Mouse (Mus musculus) liver, postnatal 0 days (tissue): ENCODE measurements around the gene Ints11. TPM values are rescaled to one million over a fixed set of nuclear protein-coding genes. Genes with fewer than 3 reads are reported as not detected.

ENCODE experiments used
- ATAC-seq: fragments of 200-750 bp; cut with Nextera tagmentation; 2 replicates; pipeline ENCODE4 v1.8.0; 2017; ENCODE audit warnings: mild to moderate bottlenecking, moderate library complexity
- DNase-seq: peaks from one replicate; pipeline ENCODE4 v3.0.0-alpha.2; 2016
- H3K27ac ChIP-seq: fragments of 300-500 bp; sonication (generic); 2 replicates; pipeline ENCODE4 v1.5.1; 2014; ENCODE audit warnings: antibody characterized with exemption, moderate library complexity, mild to moderate bottlenecking, low read depth
- H3K27me3 ChIP-seq: fragments of 300-500 bp; sonication (generic); 2 replicates; pipeline ENCODE4 v1.6.1; 2014; ENCODE audit warnings: low read length, control low read depth, mixed read lengths; ENCODE audit not compliant: insufficient read depth
- H3K36me3 ChIP-seq: fragments of 300-500 bp; sonication (generic); replicated peaks from 2 replicates; pipeline ENCODE4 v1.6.1; 2014; ENCODE audit warnings: mild to moderate bottlenecking, control low read depth, low read length, moderate library complexity, mixed read lengths; ENCODE audit not compliant: insufficient read depth
- H3K4me1 ChIP-seq: fragments of 300-500 bp; sonication (generic); 2 replicates; pipeline ENCODE4 v1.6.1; 2014; ENCODE audit warnings: antibody characterized with exemption, mild to moderate bottlenecking, control low read depth; ENCODE audit not compliant: insufficient read depth
- H3K4me2 ChIP-seq: fragments of 300-500 bp; sonication (generic); 2 replicates; pipeline ENCODE4 v1.6.1; 2014; ENCODE audit warnings: low read depth, mild to moderate bottlenecking, low read length, moderate library complexity, mixed read lengths
- H3K4me3 ChIP-seq: fragments of 300-500 bp; sonication (generic); 2 replicates; pipeline ENCODE4 v1.5.1; 2014; ENCODE audit warnings: low read depth, low read length
- H3K9ac ChIP-seq: fragments of 300-500 bp; sonication (generic); replicated peaks from 2 replicates; pipeline ENCODE4 v1.6.1; 2014; ENCODE audit warnings: mild to moderate bottlenecking, moderate library complexity
- H3K9me3 ChIP-seq: fragments of 300-500 bp; sonication (generic); 2 replicates; pipeline ENCODE4 v1.6.1; 2016; ENCODE audit warnings: mild to moderate bottlenecking, control low read depth, low read length, mixed read lengths
- CTCF ChIP-seq: sonication (generic); IDR thresholded peaks from 2 replicates; pipeline ENCODE4 v1.5.1; 2016; ENCODE audit warnings: antibody characterized with exemption, low read depth
- EP300 ChIP-seq: IDR thresholded peaks from 2 replicates; pipeline ENCODE4 v1.6.1; 2016; ENCODE audit warnings: antibody characterized with exemption, low read depth, mild to moderate bottlenecking
- WGBS: fragments of 180-500 bp; shearing (Covaris S2); extraction: QIAGEN DNeasy Blood & Tissue Kit; methylation state at CpG from one replicate; pipeline ENCODE4 v1.1.7; 2014; ENCODE audit not compliant: insufficient replicate concordance; 5-methylcytosine and 5-hydroxymethylcytosine counted together
- polyA plus RNA-seq: library from polyadenylated mRNA; unstranded; fragments of >200 nt; fragmentation: Nextera tagmentation; extraction: Ambion mirVana; gene quantifications from 2 replicates; pipeline ENCODE4 v1.2.1, GENCODE M21; 2015

Ints11 gene
- polyA plus RNA-seq, 1 experiment from 2014 or later = 17.4 TPM

GRCm38 (mm10) chr4:155898318-155898717 lies 29.0 kb downstream of the Ints11 start:
- peaks cover 25% of the 10 kb centered on the region for H3K4me1 ChIP-seq
- no peak overlapping the region for H3K4me2 ChIP-seq
- ATAC-seq (no peak), DNase-seq (no peak)
- H3K36me3 ChIP-seq = peaks cover 43% of the 10 kb centered on the region
- 94% methylated on average over 2 of the region's 2 CpGs for WGBS
- no peak for TF ChIP-seq CTCF
- TF ChIP-seq EP300 = no peak
- no peak overlapping the region for H3K9ac ChIP-seq
- no peaks in the 10 kb centered on the region for H3K27me3 ChIP-seq
- H3K4me3 ChIP-seq = no peak overlapping the region
- H3K27ac ChIP-seq = no peak overlapping the region
- no peaks in the 10 kb centered on the region for H3K9me3 ChIP-seq

- no peak for ATAC-seq
- 86% methylated on average over 7 of the region's 7 CpGs for WGBS
- peaks cover 47% of the 10 kb centered on the region for H3K36me3 ChIP-seq
These were observed 30.0 kb downstream of the Ints11 start for GRCm38 (mm10) chr4:155899355-155899754.

GRCm38 (mm10) chr4:155901205-155901604 lies 31.9 kb downstream of the Ints11 start:
- no peak for ATAC-seq
- DNase-seq = no peak

More at GRCm38 (mm10) chr4:155899355-155899754, 30.0 kb downstream of the Ints11 start:
- H3K4me2 ChIP-seq = no peak overlapping the region
- H3K4me3 ChIP-seq = no peak overlapping the region
- peaks cover 15% of the 10 kb centered on the region for H3K4me1 ChIP-seq
- H3K9ac ChIP-seq = no peak overlapping the region
- H3K27me3 ChIP-seq = no peaks in the 10 kb centered on the region
- no peak overlapping the region for H3K27ac ChIP-seq
- H3K9me3 ChIP-seq = no peaks in the 10 kb centered on the region
- DNase-seq = no peak
- TF ChIP-seq EP300 = no peak
- no peak for TF ChIP-seq CTCF

GRCm38 (mm10) chr4:155903246-155903645 lies 33.9 kb downstream of the Ints11 start:
- ATAC-seq = no peak
- Histone ChIP-seq H3K27ac (no peak overlapping the region), H3K4me1 (no peaks in the 10 kb centered on the region), H3K4me3 (no peak overlapping the region), H3K4me2 (no peak overlapping the region), H3K36me3 (peaks cover 36% of the 10 kb centered on the region), H3K9ac (no peak overlapping the region), H3K9me3 (no peaks in the 10 kb centered on the region), H3K27me3 (no peaks in the 10 kb centered on the region)
- WGBS = 96% methylated on average over 13 of the region's 13 CpGs
- DNase-seq = no peak
- TF ChIP-seq CTCF (no peak), EP300 (no peak)

More at GRCm38 (mm10) chr4:155901205-155901604, 31.9 kb downstream of the Ints11 start:
- Histone ChIP-seq H3K27ac (no peak overlapping the region), H3K4me2 (no peak overlapping the region), H3K9ac (no peak overlapping the region), H3K9me3 (no peaks in the 10 kb centered on the region), H3K27me3 (no peaks in the 10 kb centered on the region), H3K4me1 (no peaks in the 10 kb centered on the region), H3K36me3 (peaks cover 46% of the 10 kb centered on the region), H3K4me3 (no peak overlapping the region)
- TF ChIP-seq CTCF (no peak), EP300 (no peak)
- 80% methylated on average over 3 of the region's 3 CpGs for WGBS

- H3K27me3 ChIP-seq = no peaks in the 10 kb centered on the region
- no peak for TF ChIP-seq EP300
- TF ChIP-seq CTCF = peak; percentile 51
- H3K4me2 ChIP-seq = no peak overlapping the region
- no peak overlapping the region for H3K4me3 ChIP-seq
- no peak overlapping the region for H3K27ac ChIP-seq
- H3K9me3 ChIP-seq = no peaks in the 10 kb centered on the region
- H3K9ac ChIP-seq = no peak overlapping the region
- DNase-seq = peak; percentile 49
- H3K36me3 ChIP-seq = peaks cover 26% of the 10 kb centered on the region
- WGBS = 89% methylated on average over 13 of the region's 13 CpGs
- H3K4me1 ChIP-seq = no peaks in the 10 kb centered on the region
- no peak for ATAC-seq
These were observed 35.2 kb downstream of the Ints11 start for GRCm38 (mm10) chr4:155904318-155905102.

- Histone ChIP-seq H3K4me3 (no peak overlapping the region), H3K9me3 (no peaks in the 10 kb centered on the region), H3K4me2 (no peak overlapping the region), H3K36me3 (peaks cover 16% of the 10 kb centered on the region), H3K9ac (no peak overlapping the region), H3K27ac (no peak overlapping the region), H3K4me1 (no peaks in the 10 kb centered on the region), H3K27me3 (no peaks in the 10 kb centered on the region)
- TF ChIP-seq EP300 = no peak
- DNase-seq (no peak), ATAC-seq (no peak)
- 87% methylated on average over 13 of the region's 13 CpGs for WGBS
These were observed 36.3 kb downstream of the Ints11 start for GRCm38 (mm10) chr4:155905634-155906033.
